Mouse (Mus musculus) liver, adult 2 months (tissue): ENCODE results near the gene Olfr218. TPM values are rescaled to one million over a fixed set of nuclear protein-coding genes. Genes with fewer than 3 reads are reported as not detected.
"Not testable (repeated sequence)": the region's sequence is repeated elsewhere in the genome, so short reads cannot be mapped to it uniquely, and the experiment has no call there.

ENCODE experiments used
- DNase-seq: peaks from one replicate; pipeline ENCODE4 v3.0.0-alpha.2; 2011; ENCODE audit warnings: low read depth, low spot score; ENCODE audit errors: extremely low read depth
- H3K27ac ChIP-seq: fragments of 200-500 bp; replicated peaks from 2 replicates; pipeline ENCODE4 v1.5.1; 2012; ENCODE audit warnings: low read depth, mild to moderate bottlenecking, control low read depth, inconsistent platforms, low read length; ENCODE audit not compliant: insufficient read depth
- H3K27me3 ChIP-seq: fragments of 200-500 bp; 2 replicates; pipeline ENCODE4 v1.6.1; 2012; ENCODE audit warnings: mild to moderate bottlenecking, moderate library complexity, low read length, inconsistent platforms; ENCODE audit not compliant: control insufficient read depth, insufficient read depth
- H3K36me3 ChIP-seq: fragments of 200-500 bp; 2 replicates; pipeline ENCODE4 v1.6.1; 2012; ENCODE audit warnings: low read length, inconsistent platforms; ENCODE audit not compliant: control insufficient read depth, insufficient read depth
- H3K4me1 ChIP-seq: fragments of 200-500 bp; 2 replicates; pipeline ENCODE4 v1.6.1; 2011; ENCODE audit warnings: low read length; ENCODE audit not compliant: control insufficient read depth, insufficient read depth
- H3K4me3 ChIP-seq: fragments of 200-500 bp; 2 replicates; pipeline ENCODE4 v1.5.1; 2011; ENCODE audit warnings: low read depth, mild to moderate bottlenecking, control low read depth, low read length, moderate library complexity; ENCODE audit not compliant: insufficient read depth
- H3K79me2 ChIP-seq: fragments of 200-500 bp; 2 replicates; pipeline ENCODE4 v1.6.1; 2012; ENCODE audit warnings: inconsistent platforms, mild to moderate bottlenecking, low read length, moderate library complexity; ENCODE audit not compliant: control insufficient read depth, insufficient read depth
- H3K9ac ChIP-seq: fragments of 200-500 bp; 2 replicates; pipeline ENCODE4 v1.6.1; 2012; ENCODE audit warnings: low read depth, mild to moderate bottlenecking, control low read depth, inconsistent platforms, low read length
- CTCF ChIP-seq: fragments of 200-500 bp; IDR thresholded peaks from 2 replicates; pipeline ENCODE4 v1.5.1; 2011; ENCODE audit warnings: low read depth, low read length, control low read depth
- POLR2A ChIP-seq: fragments of 200-500 bp; IDR thresholded peaks from 2 replicates; pipeline ENCODE4 v1.6.1; 2011; ENCODE audit warnings: low read length, control low read depth; ENCODE audit not compliant: insufficient read depth; ENCODE audit errors: extremely low read depth
- WGBS: fragments of 180-500 bp; shearing (Covaris S2); methylation state at CpG from one replicate; pipeline ENCODE4 v1.1.7; 2018; 5-methylcytosine and 5-hydroxymethylcytosine counted together
- polyA plus RNA-seq: library from polyadenylated mRNA; depleted of rRNA; stranded (reverse); fragments of >200 nt; gene quantifications from 2 replicates; pipeline ENCODE4 v1.2.3, GENCODE M21; 2012; rRNA removed
- total RNA-seq: library from RNA; depleted of rRNA; stranded (reverse); fragments of >200 nt; gene quantifications from 2 replicates; pipeline ENCODE4 v1.2.3, GENCODE M21; 2014; rRNA removed

Olfr218 gene
- total and polyA plus RNA-seq, 2 experiments, result not detected

GRCm38 (mm10) chr1:173216481-173216880 is 18.9 kb downstream of the Olfr218 start:
- H3K4me3 ChIP-seq, result no peak overlapping the region
- no peak overlapping the region for H3K9ac ChIP-seq
- peaks cover 1% of the 10 kb centered on the region; the same call in 1 of the 2 replicates for H3K4me1 ChIP-seq
- no peaks in the 10 kb centered on the region for H3K79me2 ChIP-seq
- no peaks in the 10 kb centered on the region for H3K36me3 ChIP-seq
- no peaks in the 10 kb centered on the region for H3K27me3 ChIP-seq
- 83% methylated on average over 3 of the region's 3 CpGs for WGBS
- no peak for DNase-seq
- TF ChIP-seq POLR2A (no peak), CTCF (no peak)
- no peak overlapping the region for H3K27ac ChIP-seq

GRCm38 (mm10) chr1:173227081-173227480 is 29.5 kb downstream of the Olfr218 start, which contains the start of gene Fcer1a:
Gene Fcer1a, minus strand, starts transcription at chr1:173227214.
- Histone ChIP-seq H3K79me2 (no peaks in the 10 kb centered on the region), H3K36me3 (no peaks in the 10 kb centered on the region), H3K9ac (no peak within 1 kb of the TSS), H3K4me1 (no peaks in the 10 kb centered on the region), H3K4me3 (no peak within 1 kb of the TSS), H3K27ac (no peak within 1 kb of the TSS), H3K27me3 (no peaks in the 10 kb centered on the region)
- TF ChIP-seq POLR2A (no peak), CTCF (no peak)
- DNase-seq, result no peak
- WGBS, result 66% methylated on average over 2 of the region's 2 CpGs

- not testable (repeated sequence) for DNase-seq, H3K79me2 ChIP-seq, H3K27me3 ChIP-seq, H3K4me1 ChIP-seq, H3K9ac ChIP-seq, H3K27ac ChIP-seq, H3K36me3 ChIP-seq, H3K4me3 ChIP-seq
- WGBS, result 85% methylated on average over 1 of the region's 1 CpGs
Observed at GRCm38 (mm10) chr1:173237004-173237403, 39.4 kb downstream of the Olfr218 start.

- DNase-seq, result no peak
- no peaks in the 10 kb centered on the region for H3K79me2 ChIP-seq
- no peaks in the 10 kb centered on the region for H3K27me3 ChIP-seq
- TF ChIP-seq CTCF, result no peak
- no peak for TF ChIP-seq POLR2A
- 77% methylated on average over 3 of the region's 3 CpGs for WGBS
- no peak overlapping the region for H3K9ac ChIP-seq
- no peak overlapping the region for H3K4me3 ChIP-seq
- no peaks in the 10 kb centered on the region for H3K4me1 ChIP-seq
- H3K36me3 ChIP-seq, result no peaks in the 10 kb centered on the region
- no peak overlapping the region for H3K27ac ChIP-seq
Observed at GRCm38 (mm10) chr1:173249888-173250287, 52.3 kb downstream of the Olfr218 start.

Other genes starting within 250 kb of the Olfr218 start
- 0.07 and 0.09 TPM in 2 replicates for gene Olfr16, start 247.4 kb upstream of the Olfr218 start, total RNA-seq
- gene Olfr16, start 247.4 kb upstream of the Olfr218 start, polyA plus RNA-seq, result 0.22 TPM in 1 of 2 replicates, not detected in the other
- gene Olfr1408, start 60.4 kb upstream of the Olfr218 start, total RNA-seq, result not detected in 2 replicates
- gene Olfr1408, start 60.4 kb upstream of the Olfr218 start, polyA plus RNA-seq, result not detected in 2 replicates
- gene Olfr1406, start 7.2 kb upstream of the Olfr218 start, total RNA-seq, result not detected in 2 replicates
- gene Olfr1406, start 7.2 kb upstream of the Olfr218 start, polyA plus RNA-seq, result not detected in 2 replicates
- gene Olfr1404, start 14.6 kb downstream of the Olfr218 start, total RNA-seq, result not detected in 2 replicates
- gene Olfr1404, start 14.6 kb downstream of the Olfr218 start, polyA plus RNA-seq, result not detected in 2 replicates
- not detected in 2 replicates for gene Fcer1a, start 29.4 kb downstream of the Olfr218 start, total RNA-seq
- not detected in 2 replicates for gene Fcer1a, start 29.4 kb downstream of the Olfr218 start, polyA plus RNA-seq
- gene Olfr418, start 68.2 kb downstream of the Olfr218 start, total RNA-seq, result not detected in 2 replicates
- not detected in 2 replicates for gene Olfr418, start 68.2 kb downstream of the Olfr218 start, polyA plus RNA-seq
- gene Mptx2, start 80.0 kb downstream of the Olfr218 start, total RNA-seq, result not detected in 2 replicates
- not detected in 2 replicates for gene Mptx2, start 80.0 kb downstream of the Olfr218 start, polyA plus RNA-seq
- gene Ackr1, start 135.9 kb downstream of the Olfr218 start, total RNA-seq, result 0.87 and 0.92 TPM in 2 replicates
- gene Ackr1, start 135.9 kb downstream of the Olfr218 start, polyA plus RNA-seq, result 4.1 and 5.2 TPM in 2 replicates
- 3.0 and 3.4 TPM in 2 replicates for gene Aim2, start 153.1 kb downstream of the Olfr218 start, total RNA-seq
- 0.12 and 0.44 TPM in 2 replicates for gene Aim2, start 153.1 kb downstream of the Olfr218 start, polyA plus RNA-seq
- 3.0 and 6.2 TPM in 2 replicates for gene Cadm3, start 169.9 kb downstream of the Olfr218 start, total RNA-seq
- 9.2 and 10.4 TPM in 2 replicates for gene Cadm3, start 169.9 kb downstream of the Olfr218 start, polyA plus RNA-seq